Mouse (Mus musculus): Measurements from ENCODE around the gene Usp24.

DNA sequence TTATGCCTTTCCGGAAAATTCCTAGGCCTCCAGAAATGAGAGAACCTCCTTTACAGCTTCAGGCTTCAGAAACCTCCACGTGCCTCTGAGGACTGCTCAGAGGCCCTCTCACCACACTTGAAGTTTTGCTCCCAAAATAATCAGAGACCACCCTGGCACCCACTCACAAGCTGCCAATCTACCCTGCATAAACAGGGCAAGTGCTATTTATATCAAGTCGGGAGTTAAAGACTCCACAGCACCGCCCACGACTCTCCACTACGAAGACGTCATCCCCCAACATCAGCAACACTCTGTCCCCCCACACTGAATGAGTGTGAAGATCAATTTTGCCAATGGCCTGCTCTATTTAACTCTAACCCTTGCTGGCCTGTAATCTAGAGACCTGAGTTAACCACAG lies 136.4 kb downstream of the Usp24 start:
- TF ChIP-seq CTCF (conservative IDR thresholded peaks at IDR 0.05; ENCODE audit: insufficient read depth, insufficient read length, low read depth, low read length) (no peak), POLR2A (IDR thresholded peaks at IDR 0.05; ENCODE audit: low read depth, low read length) (no peak)
